Mouse (Mus musculus): ENCODE results near the gene Nlk.

DNA sequence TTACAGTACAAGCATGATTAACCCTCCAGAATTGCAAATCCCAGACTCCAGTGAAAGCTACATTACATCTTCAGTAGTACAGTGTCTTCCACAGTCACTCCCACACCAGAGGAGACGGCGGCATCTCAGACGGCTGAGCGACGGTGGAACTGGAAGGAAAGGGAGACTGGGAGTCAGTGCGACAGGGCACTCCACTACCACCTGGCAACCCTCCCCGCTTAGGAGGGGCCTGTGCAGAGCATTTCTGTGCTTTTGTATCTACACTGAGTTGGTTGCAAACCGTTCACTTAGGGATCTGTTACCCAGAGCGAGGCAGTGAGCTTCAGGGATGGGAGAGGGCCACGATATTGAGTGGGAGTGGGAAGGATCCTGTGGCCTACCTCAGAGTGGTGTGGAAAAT is 128.3 kb downstream of the Nlk start:
- TF ChIP-seq POLR2A (IDR thresholded peaks at IDR 0.05; ENCODE audit: borderline replicate concordance, control insufficient read depth, low read depth, low read length) (no peak), CTCF (IDR thresholded peaks at IDR 0.05; ENCODE audit: control insufficient read depth, insufficient read depth, low read length) (no peak)

All from bone marrow, adult 2 months (tissue).